Mouse (Mus musculus): ENCODE data around the gene Rtf2.

Gene Rtf2

GRCm38 (mm10) chr2:172481654-172482385 lies 41.5 kb downstream of the Rtf2 start:
- DNase-seq (ENCODE audit: extremely low read depth, low read depth): no peak

DNA sequence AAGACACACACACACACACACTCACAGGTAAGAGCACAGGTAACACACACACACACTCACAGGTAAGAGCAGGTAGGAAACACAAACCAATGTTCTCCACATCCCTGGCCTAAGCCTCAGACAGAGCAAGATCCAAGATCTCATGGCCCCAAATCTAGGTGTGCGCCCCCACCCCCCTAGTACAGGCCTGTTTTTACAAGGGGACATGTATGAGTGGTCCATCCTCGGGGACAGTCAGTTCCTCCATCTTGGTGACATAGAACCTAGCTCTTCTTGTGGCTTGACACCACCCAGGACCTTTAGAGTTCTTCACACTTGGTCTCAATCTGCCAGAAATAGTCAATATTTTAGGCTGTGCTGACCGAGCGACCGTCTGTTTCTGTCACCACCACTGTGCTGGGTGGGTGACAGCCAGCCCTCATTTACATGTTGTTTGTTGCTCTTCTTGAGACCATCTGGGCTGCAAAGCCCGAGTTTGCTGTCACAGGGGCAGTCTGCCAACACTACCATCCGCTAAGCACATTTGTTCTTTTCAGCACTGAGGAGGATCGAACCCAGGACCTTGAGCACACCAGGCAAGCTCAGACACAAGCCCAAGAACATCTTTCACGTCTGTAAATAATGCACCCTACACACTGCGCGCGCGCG lies 43.5 kb downstream of the Rtf2 start:
- DNase-seq (ENCODE audit: extremely low read depth, low read depth): no peak

- no peak for DNase-seq (ENCODE audit: extremely low read depth, low read depth)
Measured at GRCm38 (mm10) chr2:172484696-172485370, 44.5 kb downstream of the Rtf2 start.

GRCm38 (mm10) chr2:172496736-172497345 lies 56.5 kb downstream of the Rtf2 start:
- DNase-seq (ENCODE audit: extremely low read depth, low read depth): no peak

- no peak for DNase-seq (ENCODE audit: extremely low read depth, low read depth)
Measured at GRCm38 (mm10) chr2:172498823-172499222, 58.5 kb downstream of the Rtf2 start.

DNA sequence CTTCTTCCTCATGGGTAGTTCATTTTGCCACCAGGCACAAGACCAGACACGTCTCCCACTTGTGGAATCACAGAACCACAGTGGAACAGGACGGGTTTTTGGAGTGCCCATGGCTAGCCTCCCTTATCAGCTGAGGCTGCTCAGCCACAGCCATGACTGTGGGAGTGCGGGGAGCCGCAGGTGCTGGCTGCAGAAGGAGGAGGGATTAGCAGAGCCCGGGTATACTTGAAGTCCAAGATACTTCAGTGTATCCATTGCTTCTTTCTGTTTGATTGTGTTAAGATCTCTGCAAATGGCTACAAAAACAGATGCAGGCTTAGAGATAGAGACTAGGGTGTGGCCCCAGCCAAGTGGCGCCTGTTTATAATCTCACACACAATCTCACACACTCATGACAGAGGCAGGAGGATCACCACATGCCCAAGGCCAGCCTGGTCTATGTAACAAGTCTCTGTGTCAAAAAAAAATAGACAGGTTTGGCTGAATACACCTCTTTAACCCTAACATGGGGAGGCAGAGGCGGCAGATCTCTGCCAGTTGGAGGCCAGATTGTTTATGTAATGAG lies 60.5 kb downstream of the Rtf2 start:
- DNase-seq (ENCODE audit: extremely low read depth, low read depth): no peak

DNA sequence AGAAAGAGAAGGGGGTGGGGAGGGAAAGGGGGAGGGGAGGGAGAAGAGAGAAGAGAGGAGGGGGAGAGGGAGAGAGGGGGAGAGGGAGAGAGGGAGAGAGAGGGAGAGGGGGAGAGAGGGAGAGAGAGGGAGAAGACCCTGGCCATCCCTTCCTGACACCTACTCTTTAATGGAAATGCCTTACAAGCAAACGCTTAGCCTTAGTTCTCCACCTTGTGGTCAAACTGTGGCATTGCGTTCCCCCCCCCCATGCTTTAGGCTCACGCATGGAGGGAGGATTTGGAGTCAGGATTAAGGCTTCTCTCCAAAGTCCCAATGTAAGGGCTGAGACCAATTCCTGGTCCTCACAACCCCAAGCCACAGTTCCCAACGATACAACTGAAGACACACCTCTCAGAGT lies 61.0 kb downstream of the Rtf2 start:
- no peak for DNase-seq (ENCODE audit: extremely low read depth, low read depth)

- no peak for DNase-seq (ENCODE audit: extremely low read depth, low read depth)
Measured at GRCm38 (mm10) chr2:172502168-172502567, 61.8 kb downstream of the Rtf2 start.

DNA sequence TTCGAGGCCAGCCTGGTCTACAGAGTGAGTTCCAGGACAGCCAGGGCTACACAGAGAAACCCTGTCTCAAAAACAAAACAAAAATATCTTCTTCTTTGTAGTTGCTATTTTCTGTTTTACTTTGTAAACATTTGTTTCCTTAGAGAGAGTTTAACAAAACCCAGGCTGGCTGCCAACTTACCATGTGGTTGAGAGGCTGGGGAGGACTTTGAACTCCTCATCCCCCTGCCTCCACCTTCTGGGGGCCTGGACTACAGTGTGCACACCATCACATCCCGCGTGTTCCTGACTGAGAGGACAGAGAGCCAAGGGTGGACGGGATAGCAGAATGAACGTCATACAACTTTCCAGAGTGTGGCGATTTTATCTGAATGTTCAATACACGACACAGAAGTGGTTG lies 65.8 kb downstream of the Rtf2 start:
- no peak for DNase-seq (ENCODE audit: extremely low read depth, low read depth)

DNA sequence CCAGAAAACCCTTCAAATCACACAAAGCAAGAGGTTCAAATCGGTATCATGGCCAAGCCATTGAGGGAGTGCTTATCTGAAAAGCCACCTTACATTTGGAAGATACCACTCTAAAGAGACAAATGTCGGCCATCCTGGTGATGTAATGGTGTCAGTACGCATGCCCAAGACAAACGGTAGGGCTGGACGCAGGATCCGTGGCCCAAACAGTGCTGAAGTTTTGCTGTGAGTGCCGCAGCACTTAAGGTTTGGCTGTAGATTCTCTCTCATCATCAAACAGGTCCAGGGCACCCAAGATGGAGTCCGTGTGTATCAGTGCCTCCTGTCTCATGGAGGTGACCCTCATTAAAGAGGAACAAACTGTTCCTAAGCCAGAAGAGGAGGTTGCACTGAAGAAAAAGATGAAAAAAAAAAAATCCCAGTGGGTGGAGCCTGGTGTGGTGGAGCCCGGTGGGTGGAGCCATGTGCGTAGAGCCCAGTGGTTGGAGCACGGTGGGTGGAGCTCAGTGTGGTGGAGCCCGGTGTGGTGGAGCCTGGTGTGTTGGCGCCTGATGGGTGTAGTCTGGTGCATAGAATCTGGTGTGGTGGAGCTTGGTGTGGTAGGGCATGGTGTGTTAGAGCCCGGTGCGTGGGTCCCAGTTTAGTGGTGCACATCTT lies 69.8 kb downstream of the Rtf2 start:
- no peak for DNase-seq (ENCODE audit: extremely low read depth, low read depth)

DNA sequence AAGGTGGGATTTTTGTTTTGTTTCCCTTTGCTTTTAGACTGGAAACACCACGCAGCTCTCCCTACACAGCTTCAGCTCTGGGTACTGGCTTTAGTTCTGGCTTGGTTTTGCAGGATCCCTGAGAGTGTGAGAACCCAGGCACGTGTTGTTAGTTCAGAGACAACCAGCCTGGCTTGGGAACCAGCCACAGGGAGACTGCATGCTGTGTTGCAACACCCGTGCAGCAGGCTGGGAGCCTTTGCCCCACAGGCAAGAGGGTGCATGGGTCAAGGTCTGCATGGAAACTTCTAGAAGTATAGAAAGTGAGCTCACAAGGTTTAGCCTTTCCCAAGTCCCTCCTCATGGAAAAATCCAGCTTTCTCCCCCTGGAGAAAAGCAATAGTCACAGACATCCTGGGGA lies 70.5 kb downstream of the Rtf2 start:
- DNase-seq (ENCODE audit: extremely low read depth, low read depth): no peak

GRCm38 (mm10) chr2:172516407-172516992 lies 76.1 kb downstream of the Rtf2 start:
- no peak for DNase-seq (ENCODE audit: extremely low read depth, low read depth)
